Mouse (Mus musculus): ENCODE measurements at regions not wholly inside any gene's neighbourhood (a gene's known extent, or its start where the extent isn't known, plus 50 kb on each side); places are given as distances from the start of the nearest gene placed in this dataset.
A peak's percentile ranks its signal among the peaks of the same experiment; 100 is the strongest.
"Not testable (repeated sequence)": the region's sequence is repeated elsewhere in the genome, so short reads cannot be mapped to it uniquely, and the experiment has no call there.

- no peak for DNase-seq
Observed at GRCm38 (mm10) chr3:17452984-17453383, 495.2 kb upstream of the Cypt12 start.

GRCm38 (mm10) chr3:17460545-17460944 is 487.7 kb upstream of the Cypt12 start:
- no peak for DNase-seq

GRCm38 (mm10) chr3:17461365-17461764 is 486.8 kb upstream of the Cypt12 start:
- DNase-seq: no peak

GRCm38 (mm10) chr3:17473812-17474211 is 474.4 kb upstream of the Cypt12 start:
- DNase-seq: no peak

GRCm38 (mm10) chr3:17489240-17490142 is 458.7 kb upstream of the Cypt12 start:
- DNase-seq: no peak

GRCm38 (mm10) chr3:17490632-17491031 is 457.6 kb upstream of the Cypt12 start:
- DNase-seq: no peak

- DNase-seq: no peak
Observed at GRCm38 (mm10) chr3:17498291-17498690, 449.9 kb upstream of the Cypt12 start.

- DNase-seq: no peak
Observed at GRCm38 (mm10) chr3:17501556-17501955, 446.7 kb upstream of the Cypt12 start.

GRCm38 (mm10) chr3:17541346-17541745 is 406.9 kb upstream of the Cypt12 start:
- no peak for DNase-seq

- DNase-seq: no peak
Observed at GRCm38 (mm10) chr3:17547559-17548059, 400.6 kb upstream of the Cypt12 start.

- DNase-seq: peak; percentile 6
Observed at GRCm38 (mm10) chr3:17582487-17582886, 365.7 kb upstream of the Cypt12 start.

GRCm38 (mm10) chr3:17589956-17590546 is 358.2 kb upstream of the Cypt12 start:
- DNase-seq: no peak

- no peak for DNase-seq
Observed at GRCm38 (mm10) chr3:17592463-17592862, 355.7 kb upstream of the Cypt12 start.

GRCm38 (mm10) chr3:17596365-17596764 is 351.8 kb upstream of the Cypt12 start:
- DNase-seq: no peak

GRCm38 (mm10) chr3:17613486-17613885 is 334.7 kb upstream of the Cypt12 start:
- no peak for DNase-seq

- peak; percentile 68 for DNase-seq
Observed at GRCm38 (mm10) chr3:17616439-17617070, 331.7 kb upstream of the Cypt12 start.

GRCm38 (mm10) chr3:17619489-17619888 is 328.7 kb upstream of the Cypt12 start:
- DNase-seq: no peak

GRCm38 (mm10) chr3:17619890-17620289 is 328.3 kb upstream of the Cypt12 start:
- DNase-seq: peak; percentile 44

- no peak for DNase-seq
Observed at GRCm38 (mm10) chr3:17620398-17620797, 327.8 kb upstream of the Cypt12 start.

GRCm38 (mm10) chr3:17632484-17632883 is 315.7 kb upstream of the Cypt12 start:
- DNase-seq: no peak

- no peak for DNase-seq
Observed at GRCm38 (mm10) chr3:17636276-17636675, 311.9 kb upstream of the Cypt12 start.

- not testable (repeated sequence) for DNase-seq
Observed at GRCm38 (mm10) chr3:17659988-17660387, 288.2 kb upstream of the Cypt12 start.

- DNase-seq: no peak
Observed at GRCm38 (mm10) chr3:17661987-17662386, 286.2 kb upstream of the Cypt12 start.

GRCm38 (mm10) chr3:17667016-17667415 is 281.2 kb upstream of the Cypt12 start:
- no peak for DNase-seq

Measured in right cerebral cortex, postnatal 4 days (tissue).